Mouse (Mus musculus): ENCODE measurements around the gene Slc22a3.

Slc22a3 gene

DNA sequence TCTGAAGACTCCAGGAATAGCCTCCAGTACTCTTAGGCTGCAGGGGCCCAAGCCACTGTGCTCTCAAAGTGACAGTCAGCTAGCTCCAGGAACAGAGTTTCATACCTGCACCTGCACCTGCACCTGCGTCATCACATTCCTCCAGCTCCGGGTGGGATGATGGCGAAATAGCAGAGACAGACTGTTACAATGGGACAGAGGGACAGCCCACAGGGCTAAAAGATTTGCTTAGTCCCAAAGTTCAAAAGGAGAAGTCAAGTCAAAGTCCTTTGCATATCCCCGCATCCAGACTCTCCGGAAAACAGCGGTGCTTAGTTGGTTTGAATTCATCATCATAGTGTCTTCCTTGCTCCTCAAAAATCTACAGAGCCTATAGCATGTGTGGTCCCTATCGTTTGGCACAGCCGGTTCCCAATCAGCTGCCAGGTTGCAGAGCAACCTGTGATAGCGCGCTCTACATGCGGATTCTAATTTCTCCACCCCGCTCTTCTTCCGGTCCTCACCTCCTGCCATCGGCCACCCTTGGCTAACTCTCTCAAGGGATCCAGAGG, at the start of gene Slc22a3:
Slc22a3 (minus strand) TSS at position 51 of the 551 bp plus-strand sequence.
- DNase-seq (ENCODE audit: low read depth, low spot score), result no peak

DNA sequence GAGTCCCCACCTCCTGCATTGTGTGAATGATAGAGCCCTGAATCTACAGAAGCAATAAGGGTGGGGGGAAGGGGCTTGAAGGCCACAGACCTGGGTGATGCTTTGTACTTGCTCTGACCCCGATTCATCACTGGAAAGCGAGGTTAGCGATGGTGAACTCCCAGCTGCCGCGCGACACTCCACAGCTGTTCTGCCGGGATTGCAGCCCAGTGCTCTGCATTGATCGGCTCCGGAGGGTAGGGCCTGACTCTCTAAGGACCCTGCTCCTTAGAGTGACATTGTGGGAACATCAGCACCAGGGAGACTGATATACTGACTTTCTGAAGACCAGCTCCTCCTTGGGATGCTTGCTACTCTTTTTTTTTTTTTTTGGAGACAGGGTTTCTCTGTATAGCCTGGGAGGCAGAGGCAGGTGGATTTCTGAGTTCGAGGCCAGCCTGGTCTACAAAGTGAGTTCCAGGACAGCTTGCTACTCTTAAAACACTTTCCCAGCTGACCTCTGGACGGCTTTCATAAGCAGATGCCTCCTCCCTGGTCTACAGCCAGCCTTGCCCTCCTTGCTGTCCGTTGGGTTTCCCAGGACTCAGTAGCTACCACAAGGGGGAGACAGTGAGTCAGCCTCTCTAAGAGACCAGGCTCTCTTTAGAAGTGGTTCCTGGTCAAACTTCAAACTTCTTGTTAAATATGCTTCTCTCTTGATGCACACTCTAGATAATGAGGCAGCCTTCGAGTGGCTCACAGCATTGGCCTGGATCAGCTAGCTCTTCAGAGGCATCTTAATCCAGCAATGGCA, 27.0 kb upstream of the Slc22a3 start:
- peak; percentile 69 for DNase-seq (ENCODE audit: low read depth, low spot score)

DNA sequence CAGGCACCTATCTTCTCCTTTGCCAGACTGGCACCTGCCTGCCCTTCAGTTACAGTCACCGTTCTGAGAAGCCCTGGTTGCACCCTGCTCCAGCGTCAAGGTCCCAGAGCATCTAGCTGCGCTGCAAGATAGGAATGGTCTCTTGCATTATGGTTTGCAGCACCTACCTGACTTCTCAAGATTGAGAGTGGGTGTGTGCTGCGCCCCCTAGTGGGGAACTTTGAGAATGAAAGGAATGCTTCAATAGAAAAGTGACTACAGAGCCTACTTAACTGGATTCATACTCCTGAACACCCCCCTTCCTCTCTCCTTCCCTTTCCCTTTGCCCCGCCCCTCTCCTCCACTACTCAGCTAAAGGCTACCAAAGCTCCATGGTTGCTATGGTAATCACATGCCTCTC, 24.6 kb upstream of the Slc22a3 start:
- DNase-seq (ENCODE audit: low read depth, low spot score), result peak; percentile 55

DNA sequence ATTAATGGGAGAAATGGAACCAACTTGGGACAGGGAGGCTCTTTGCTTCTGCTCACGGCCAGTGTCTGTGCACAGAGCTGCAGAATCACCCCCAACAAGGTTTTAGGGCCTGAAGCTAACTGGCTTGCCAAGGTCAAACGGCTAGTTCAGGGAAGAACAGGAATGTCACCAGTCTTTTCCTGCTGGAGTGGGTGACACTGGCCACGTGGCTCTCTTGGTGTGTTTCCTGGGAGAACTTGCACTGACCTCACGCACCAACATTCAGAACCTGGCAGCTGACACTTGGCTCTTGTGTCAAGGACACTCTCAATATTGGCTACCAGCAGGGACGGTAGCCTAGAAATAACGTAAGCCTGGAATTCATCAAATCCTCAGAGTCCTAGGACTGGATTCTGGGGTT, 22.6 kb upstream of the Slc22a3 start:
- DNase-seq (ENCODE audit: low read depth, low spot score), result no peak

DNA sequence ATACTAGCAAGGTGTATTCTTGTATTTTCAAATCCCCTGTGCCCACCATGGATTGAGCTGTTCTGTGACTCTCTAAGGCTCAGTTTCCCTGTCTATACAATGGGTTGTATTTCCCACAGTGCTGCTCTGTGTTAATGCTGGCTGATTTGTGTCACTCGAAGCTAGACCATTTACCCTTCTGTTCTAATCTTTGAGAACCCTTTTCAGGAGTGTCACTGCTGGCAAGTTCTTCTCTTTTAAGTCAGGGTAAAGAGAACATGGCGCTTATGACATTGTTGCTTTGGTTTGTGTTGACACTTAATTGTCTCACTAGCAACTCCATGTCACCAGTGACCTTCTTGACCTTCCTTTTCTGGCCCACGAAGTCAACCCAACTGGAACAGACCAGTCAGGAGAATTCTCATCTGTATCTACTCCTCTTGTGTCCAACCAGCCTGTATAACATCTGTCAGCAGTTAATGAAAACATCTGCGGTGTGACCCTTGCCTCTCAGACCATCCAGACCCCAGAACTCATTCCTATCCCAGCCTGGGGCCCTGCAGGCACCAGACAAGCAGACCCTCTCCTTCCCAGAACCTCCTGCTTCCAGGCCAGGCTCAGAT, 22.0 kb upstream of the Slc22a3 start:
- DNase-seq (ENCODE audit: low read depth, low spot score), result no peak

DNA sequence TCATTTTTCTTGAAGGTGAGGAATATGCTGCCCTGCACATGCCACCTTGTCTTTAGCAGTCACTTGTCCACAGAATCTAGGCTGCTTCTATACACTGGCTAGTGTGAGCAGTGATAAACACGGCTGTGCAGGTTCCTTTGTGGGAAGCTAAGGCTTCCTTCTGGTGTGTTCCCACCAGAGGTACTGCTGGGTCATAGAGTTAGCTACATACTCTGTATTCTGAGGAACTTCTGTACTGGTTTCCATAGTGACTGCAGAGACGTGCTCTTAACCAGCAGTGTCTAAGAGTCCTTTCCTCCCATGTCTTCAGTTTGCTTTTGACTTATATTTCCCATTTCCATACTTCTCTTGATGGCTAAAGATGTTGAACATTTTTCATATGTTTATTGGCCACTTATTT, 11.6 kb upstream of the Slc22a3 start:
- DNase-seq (ENCODE audit: low read depth, low spot score), result no peak

DNA sequence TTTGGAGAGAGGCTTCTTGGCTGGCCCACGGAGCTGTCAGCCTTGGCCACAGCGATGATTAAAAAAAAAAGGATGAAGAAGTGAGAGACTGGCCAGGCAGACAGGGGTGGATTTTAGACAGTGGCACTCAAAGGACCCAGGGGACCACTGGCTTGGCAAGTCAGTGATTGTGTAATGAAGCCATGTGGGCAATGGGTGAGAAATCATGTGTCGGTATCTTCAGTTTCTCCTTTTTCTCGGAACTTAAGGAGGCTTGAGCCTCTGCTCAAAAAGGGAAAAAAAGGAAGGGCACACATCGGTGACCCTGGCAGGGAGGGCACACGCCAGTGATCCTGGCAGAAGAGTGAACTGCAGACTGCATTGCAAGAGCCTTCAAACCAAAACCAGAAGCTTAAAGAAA, 10.7 kb upstream of the Slc22a3 start:
- no peak for DNase-seq (ENCODE audit: low read depth, low spot score)

DNA sequence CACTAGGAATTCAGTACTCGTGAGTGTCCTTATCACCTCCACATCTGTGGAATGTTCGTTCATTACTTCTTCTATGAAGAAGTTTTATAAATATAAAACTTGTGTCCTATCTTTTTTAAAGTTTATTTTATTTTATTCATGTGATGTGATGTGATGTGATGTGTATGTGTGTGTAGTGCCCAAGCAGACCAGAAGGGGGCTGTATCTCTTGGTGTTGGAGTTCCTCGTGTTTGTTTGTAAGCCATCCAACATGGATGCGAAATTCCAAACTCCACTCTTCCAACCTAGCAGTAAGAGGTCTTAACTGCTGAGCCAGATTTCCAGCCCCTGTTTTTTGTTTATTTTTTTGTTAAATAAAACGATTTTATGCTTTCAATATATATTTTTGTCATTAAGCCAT, 6.5 kb upstream of the Slc22a3 start:
- no peak for DNase-seq (ENCODE audit: low read depth, low spot score)

DNA sequence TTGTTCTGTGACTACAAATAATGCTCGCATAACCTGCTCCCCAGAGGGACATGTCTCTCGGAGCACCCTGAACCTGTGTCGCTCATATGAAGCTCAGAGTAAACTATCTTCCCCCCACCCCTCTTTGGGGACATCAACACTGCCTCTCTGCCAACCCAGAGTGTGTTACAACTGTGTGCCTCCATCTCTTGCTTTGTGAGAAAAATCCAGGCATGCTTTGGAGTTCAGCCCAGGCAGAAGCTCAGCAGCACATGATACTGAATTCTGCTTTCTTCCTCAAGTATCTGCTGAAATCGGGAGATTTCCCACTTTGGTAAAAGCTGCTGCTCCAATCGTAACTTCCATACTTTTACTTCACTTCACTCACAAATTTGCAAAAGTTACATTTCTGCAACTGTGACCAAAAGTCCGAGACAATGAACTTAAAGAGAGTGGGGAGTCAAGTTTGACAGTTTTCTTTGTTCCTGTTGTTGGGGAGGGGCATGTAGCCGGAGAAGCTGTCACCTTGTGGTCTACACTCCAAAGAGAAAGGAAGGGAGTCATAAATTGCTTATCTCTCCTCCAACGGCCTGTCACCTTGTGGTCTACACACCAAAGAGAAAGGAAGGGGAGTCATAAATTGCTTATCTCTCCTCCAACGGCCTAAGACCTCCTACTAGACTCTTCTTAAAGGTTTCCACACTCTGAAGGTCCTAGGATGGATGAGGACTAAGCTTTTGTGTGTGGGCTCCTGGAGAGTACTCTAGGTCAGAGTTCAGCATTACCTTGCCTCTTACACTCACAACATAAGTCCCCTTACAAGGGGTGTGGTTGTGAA, 5.8 kb upstream of the Slc22a3 start:
- no peak for DNase-seq (ENCODE audit: low read depth, low spot score)

DNA sequence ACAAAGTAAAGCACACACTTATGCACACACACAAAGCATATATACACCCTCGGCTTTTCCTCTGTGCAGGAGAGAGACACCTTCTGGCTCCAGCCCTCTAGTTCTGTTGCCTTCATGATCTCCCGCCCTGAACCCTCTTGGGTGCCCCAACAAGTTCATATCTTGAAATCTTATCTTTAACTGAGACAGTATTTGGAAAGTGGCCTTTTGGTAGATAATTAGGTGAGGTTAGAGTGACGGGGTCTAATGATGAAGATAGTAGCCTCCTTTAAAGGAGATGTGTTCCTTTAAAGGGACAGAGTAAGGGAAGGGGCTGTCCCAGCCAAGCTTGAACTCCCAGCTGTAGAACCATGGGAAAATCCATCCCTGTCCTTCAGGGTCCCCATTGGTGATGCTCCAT, 3.7 kb upstream of the Slc22a3 start:
- DNase-seq (ENCODE audit: low read depth, low spot score), result no peak

DNA sequence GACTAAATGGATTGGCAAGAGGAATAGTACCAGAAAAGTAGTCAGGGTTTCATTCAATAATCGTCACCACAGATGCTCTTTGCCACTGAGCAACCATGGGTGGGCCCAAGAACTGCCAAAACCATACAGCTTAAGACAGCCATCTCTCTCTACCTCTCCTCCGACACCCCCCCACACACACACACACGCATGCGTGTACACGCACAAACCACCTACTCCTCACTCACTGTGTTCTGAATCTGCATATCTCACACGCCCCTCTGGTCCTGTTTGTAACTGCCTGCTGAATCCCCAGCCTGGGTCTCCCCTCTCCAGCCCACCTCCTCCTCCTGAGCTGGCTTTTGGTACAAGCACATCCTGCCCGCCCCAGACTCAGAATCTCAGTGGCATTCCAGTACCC, 872 bp upstream of the Slc22a3 start:
- no peak for DNase-seq (ENCODE audit: low read depth, low spot score)

DNA sequence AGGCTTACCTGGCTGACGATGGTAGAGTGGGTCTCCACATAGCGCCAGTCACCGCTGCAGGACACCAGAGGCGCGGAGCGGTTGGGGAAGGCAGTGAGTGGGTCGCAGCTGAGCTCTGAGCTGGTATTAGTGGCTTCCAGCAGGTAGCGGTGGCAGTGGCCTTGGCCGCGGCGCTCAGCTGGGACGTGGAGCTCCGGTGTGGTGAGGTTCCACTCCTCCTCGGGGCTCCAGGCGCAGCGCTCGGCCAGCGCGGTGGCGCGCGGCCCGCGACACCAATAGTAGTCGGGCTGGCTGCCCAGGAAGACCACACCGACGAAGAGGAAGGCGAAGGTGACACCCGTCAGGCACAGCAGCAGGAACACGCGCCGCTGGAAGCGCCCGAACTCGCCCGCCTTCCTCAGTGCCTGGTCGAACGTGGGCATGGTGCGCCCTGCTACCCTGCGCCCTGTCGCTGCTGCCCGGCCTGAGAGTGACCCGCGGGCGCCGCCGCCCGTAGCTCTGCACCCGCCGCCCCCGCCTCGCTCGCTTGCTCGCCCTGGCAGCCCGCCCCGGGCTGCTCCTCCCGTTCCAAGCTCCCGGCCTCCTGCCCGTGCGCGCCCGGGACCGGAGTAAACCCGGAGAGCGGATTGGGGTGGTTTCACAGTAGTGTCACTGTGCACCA, 471 bp downstream of the Slc22a3 start:
- no peak for DNase-seq (ENCODE audit: low read depth, low spot score)

DNA sequence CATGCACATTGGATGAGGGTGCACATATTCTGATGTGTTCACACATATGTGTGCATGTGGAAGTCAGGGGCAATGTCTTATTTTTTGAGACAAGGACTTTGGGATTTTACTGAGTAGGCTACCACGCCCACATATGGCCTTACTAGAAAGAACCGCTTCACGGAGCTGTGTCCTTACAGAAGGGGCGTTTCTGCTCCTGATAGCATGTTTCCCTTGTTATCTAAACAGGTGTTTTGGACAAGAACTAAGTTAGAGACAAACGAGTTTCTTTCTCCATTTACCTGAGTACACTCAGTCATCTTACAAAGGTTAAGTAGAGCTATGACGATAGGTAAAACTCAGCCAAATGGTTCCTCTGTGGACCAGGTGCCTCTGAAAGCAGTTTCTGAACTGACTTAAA, 1.8 kb downstream of the Slc22a3 start:
- no peak for DNase-seq (ENCODE audit: low read depth, low spot score)

DNA sequence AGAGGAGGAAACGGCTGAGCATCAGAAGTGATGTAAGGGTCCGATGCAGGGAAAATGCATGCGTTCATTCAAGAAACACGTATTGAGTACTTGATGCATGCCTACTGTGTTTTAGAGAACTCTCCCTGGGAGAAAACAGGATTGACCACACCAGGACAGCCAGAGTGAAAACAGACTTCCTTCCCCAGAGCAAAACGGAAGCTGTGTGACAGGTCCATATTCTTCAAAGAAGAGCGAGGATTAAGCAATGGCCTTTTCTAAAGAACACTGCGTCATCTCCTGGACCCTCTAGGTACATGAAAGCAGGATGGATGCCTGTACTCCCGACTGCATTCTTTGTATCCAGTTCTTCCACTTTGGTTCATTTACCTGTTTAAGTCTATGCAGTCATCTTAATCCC, 8.1 kb downstream of the Slc22a3 start:
- DNase-seq (ENCODE audit: low read depth, low spot score), result no peak

DNA sequence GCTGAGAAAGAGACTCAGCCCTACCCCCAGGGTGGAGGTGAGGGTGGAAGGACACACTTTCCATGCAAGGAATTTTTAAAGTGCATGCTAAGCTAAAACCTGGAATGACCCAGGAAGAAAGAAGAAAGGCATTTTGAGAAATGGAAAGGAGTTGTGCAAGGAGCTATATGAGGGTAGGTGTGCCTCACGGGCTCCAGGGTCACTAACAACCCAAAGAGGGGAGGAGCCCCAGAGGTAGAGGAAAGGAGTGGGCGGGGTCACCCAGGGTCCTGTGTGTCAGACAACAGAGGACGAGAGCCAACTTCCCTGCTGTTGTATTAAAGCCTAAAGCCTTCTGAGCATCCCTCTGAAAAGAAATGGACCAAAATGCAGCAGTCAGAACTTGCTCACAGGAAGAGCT, 11.9 kb downstream of the Slc22a3 start:
- no peak for DNase-seq (ENCODE audit: low read depth, low spot score)

DNA sequence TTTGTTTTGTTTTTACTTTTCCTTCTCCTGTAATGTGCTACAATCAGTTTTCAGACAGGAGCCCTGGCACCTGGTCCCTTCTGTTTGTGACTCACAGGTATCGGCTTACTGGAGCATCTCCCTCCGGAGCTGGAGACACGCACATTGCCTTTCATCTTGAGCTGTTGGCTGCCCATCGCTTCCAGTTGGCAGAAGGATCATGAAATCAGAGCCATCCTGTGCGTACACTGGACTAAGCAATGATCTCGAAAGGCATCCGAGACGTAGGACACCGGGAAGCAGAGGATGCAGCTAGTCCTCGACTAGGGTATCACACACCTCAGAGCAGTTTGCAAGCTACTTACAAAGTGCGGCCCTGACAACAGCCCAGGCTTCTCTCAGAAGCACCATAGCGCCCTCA, 15.9 kb downstream of the Slc22a3 start:
- DNase-seq (ENCODE audit: low read depth, low spot score), result no peak

DNA sequence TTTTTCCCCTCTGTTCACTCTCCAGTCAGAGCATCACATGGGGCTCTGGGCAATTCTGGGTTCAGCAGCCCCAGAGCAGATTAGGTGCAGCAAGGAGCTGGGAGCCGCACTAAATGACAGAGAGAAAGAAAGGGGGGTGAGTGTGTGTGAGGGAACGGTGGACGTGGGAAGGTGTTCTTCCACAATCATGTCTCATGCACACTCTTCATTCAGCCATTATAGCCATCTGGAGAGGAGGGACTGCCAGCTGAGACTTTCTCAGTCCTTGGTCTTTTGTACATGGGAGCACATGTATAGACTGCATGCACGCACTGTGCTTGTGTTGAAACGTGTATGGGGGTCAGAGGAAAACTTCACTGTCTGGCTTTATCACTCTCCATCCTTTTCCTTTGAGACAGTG, 17.6 kb downstream of the Slc22a3 start:
- DNase-seq (ENCODE audit: low read depth, low spot score), result no peak

DNA sequence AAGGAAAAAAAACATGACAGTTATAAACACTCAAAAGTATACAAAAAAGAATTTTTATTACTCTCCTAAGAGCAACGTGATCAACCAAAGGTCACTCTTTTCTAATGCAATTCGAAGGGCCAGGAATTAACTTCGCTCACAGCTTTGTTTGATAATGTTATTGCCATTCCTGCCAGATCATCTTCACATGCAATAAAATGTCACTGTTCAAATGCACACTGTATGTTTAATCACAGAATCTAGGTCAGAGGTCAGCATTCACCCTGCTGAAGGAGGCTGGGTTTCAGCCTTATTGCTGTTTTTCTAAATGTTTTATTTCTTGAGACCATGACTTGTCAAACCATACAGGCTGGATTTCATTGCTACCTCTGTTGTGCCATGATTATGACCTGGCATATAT, 21.8 kb downstream of the Slc22a3 start:
- no peak for DNase-seq (ENCODE audit: low read depth, low spot score)

DNA sequence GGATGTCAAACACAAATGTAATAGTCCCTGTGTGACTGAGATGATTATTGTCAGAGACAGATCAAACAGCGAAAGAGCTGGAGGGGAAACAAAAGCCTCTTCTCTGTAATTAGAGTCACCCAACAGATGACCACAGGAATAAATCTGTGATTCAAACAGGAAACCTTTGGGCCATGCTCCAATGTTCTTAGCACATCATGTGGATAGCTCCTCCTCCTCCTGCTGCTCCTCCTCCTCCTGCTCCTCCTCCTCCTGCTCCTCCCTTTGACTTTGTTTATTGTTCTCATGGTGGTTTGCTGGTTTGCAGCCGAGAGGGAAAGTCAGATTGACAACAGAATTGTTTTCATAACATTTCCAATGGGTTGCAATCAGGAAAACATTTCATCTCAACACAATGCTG, 28.1 kb downstream of the Slc22a3 start:
- DNase-seq (ENCODE audit: low read depth, low spot score), result no peak

DNA sequence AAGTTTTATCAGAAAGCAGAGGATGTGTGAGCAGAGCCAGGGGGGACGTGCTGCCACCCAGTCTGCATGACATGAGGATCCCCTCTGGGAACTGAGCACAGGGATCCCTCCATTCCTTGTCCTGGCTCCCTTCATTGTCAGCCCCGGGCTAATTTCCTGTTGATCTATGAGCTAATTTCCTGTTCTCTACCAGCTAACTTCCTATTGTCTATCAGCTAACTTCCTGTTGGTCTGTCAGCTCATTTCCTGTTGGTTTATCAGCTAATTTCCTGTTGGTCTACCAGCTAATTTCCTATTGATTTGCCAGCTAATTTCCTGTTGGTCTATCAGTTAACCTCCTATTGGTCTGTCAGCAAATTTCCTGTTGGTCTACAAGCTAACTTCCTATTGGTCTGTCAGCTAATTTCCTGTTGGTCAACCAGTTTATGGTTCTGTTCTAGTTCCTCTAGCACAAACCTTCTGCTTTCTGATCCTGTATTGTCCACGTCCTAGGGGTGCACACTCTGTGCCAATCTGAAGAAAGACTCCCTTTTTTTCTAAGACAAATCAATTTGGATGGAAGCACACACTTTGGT, 32.9 kb downstream of the Slc22a3 start:
- DNase-seq (ENCODE audit: low read depth, low spot score), result peak; percentile 2

DNA sequence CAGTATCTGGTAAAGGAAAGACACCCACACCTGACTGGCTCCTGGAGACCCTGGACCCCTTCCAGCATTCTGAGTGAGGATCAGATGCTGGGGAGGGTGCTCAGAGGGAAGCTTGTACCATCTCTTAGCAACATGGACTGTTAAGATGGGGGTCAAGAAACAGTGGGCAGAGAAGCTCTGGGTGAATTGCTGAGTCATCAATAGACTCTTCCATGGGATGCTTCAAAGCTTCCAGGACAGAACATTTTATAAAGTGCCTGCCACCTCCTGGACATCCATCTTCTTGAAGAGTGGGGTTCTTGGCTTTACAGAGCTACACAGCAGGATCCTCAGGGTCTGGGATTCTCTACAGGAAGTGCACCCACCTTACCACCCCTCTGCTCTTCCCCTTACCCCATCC, 35.0 kb downstream of the Slc22a3 start:
- no peak for DNase-seq (ENCODE audit: low read depth, low spot score)

DNA sequence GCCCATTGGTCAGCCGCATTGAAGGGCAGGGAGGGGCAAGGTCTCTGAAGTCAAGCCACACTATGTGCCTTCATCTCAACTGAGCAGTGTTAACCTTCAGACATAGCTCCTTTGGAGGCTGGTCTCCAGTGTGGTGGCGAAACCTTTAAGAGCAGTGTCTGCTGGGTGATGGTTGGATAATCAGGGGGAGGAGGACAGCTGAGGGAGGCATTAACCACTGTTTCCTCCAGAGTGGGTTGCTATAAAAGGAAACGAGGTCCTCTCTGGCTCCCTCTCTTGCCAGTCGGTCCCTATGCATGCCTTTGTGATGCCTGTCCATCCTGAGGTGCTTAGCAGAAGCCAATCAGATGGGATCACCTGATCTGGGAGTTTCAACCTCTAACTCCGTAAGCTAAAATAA, 38.8 kb downstream of the Slc22a3 start:
- no peak for DNase-seq (ENCODE audit: low read depth, low spot score)

All from A20 (cell line).